Mouse (Mus musculus) left cerebral cortex, postnatal 36 days (tissue): ENCODE data around the gene Pnkd. TPM values are rescaled to one million over a fixed set of nuclear protein-coding genes. Genes with fewer than 3 reads are reported as not detected.

Experiments used
- DNase-seq, 2 experiments: peaks; one replicate each; pipeline ENCODE4 v3.0.0; 2021 to 2022; ENCODE audit warnings: low spot score in 2 of 2, mixed read lengths in 1 of 2
- intact Hi-C: fragments of 180-260 bp; cut with DNase I; formaldehyde crosslinking; loops from one replicate; pipeline ENCODE4 v1.15.1; 2025
- total RNA-seq, 2 experiments: library from RNA; stranded (reverse); gene quantifications; 2 replicates each; pipeline ENCODE4 v1.2.3; 2021

The Pnkd gene
- total RNA-seq, 2 experiments from 2014 or later = 151 to 166 TPM

DNA sequence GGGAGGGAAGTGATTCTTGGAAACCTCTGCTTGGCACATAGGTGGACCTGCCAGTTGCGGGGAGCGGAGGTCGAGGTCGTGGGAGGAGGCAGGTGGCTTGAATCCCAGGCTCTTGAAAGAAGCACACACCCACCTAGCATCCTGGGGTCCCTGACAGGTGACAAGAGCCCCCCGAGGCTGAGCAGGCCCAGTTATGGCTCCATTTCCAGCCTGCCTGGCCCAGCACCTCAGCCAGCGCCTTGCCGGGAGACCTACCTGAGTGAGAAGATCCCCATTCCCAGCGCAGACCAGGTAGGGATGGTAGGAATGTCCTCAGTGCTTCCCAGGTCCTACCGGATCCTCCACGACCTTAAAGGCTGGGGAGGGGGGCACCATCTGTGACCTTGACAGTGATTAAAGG lies 90.8 kb downstream of the Pnkd start:
- DNase-seq = no peak
- intact Hi-C loops = no loop called here

GRCm38 (mm10) chr1:74376396-74376795 lies 91.7 kb downstream of the Pnkd start:
- intact Hi-C loops = no loop called here
- DNase-seq = no peak

GRCm38 (mm10) chr1:74379058-74379504 lies 94.4 kb downstream of the Pnkd start:
- DNase-seq = no peak
- intact Hi-C loops = no loop called here

DNA sequence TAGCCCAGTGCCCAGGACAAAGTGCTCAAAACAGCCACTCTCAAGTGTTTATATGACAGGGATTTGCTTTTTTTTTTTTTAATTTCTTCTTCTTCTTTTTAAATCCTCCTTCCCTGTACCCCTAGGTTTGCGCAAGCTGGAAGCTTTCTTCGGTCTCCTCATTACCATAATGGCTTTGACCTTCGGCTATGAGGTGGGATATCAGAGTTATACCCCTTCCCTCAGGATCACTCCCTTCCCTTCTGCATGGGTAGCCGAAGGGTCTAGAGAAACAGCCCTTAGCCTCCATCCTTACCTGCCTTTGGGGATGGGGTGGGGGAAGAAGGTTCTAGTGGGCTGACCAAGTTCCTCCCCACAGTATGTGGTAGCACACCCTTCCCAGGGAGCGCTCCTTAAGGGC lies 95.8 kb downstream of the Pnkd start:
- intact Hi-C loops = no loop called here
- DNase-seq = no peak

DNA sequence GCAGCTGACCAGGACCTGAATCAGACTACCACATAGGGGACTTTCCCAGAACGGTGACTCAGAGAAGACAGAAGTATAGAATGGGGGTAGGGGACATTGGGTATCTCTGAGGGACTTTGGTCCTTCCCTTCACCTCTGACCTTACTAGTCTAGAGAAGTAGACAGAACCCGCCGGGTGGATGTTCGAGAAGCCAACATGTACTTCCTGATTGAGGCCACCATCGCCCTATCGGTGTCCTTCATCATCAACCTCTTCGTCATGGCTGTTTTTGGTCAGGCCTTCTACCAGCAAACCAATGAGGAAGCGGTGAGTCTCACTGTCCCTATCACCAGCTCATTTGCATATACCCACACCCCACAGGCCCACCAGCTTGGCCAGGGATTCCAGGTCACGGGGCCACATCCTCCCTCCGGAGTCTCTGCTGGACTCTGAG lies 96.9 kb downstream of the Pnkd start:
- intact Hi-C loops = no loop called here
- no peak for DNase-seq

- no peak for DNase-seq
- intact Hi-C loops = no loop called here
Measured at GRCm38 (mm10) chr1:74383385-74383784, 98.7 kb downstream of the Pnkd start.

DNA sequence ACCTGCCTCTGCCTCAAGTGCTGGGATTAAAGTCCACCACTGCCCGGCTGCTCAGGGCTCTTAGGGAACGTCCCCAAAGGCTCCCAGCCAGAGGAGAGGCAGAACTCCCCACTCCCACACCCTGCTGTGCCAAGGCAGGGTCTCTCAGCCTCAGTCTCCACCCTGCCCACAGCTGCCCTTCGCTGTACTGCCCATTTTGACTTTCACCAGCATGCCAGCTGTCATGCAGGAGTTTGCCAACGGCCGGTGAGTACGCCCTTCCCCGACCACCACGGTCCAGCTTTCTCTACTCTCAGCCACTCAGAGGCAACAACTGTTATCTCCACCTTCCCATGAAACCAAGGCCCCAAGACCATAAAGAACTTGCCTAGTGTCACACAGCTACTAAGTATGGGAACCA lies 99.8 kb downstream of the Pnkd start:
- DNase-seq = no peak
- intact Hi-C loops = no loop called here

DNA sequence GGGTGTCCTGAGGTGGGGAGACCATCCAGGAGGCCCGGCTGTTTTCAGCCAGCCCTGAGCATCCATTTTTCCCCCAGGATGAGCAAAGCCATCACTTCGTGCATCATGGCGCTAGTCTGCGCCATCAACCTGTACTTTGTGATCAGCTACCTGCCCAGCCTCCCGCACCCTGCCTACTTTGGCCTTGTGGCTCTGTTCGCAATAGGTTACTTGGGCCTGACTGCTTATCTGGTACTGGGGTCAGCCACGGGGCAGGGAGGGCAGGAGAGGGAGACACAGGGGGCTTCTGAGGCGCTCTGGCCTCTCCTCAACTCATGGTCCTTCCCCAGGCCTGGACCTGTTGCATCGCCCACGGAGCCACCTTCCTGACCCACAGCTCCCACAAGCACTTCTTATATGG lies 100.3 kb downstream of the Pnkd start:
- no peak for DNase-seq

GRCm38 (mm10) chr1:74385531-74385930 lies 100.8 kb downstream of the Pnkd start:
- intact Hi-C loops = loop anchor here (5.0 kb wide), 1 partner anchor 53 kb away; no protein-coding TSS in a partner anchor
- DNase-seq = no peak

More for the DNA sequence above, 100.3 kb downstream of the Pnkd start:
- intact Hi-C loops = loop anchor here (5.0 kb wide), 1 partner anchor 53 kb away; no protein-coding TSS in a partner anchor

DNA sequence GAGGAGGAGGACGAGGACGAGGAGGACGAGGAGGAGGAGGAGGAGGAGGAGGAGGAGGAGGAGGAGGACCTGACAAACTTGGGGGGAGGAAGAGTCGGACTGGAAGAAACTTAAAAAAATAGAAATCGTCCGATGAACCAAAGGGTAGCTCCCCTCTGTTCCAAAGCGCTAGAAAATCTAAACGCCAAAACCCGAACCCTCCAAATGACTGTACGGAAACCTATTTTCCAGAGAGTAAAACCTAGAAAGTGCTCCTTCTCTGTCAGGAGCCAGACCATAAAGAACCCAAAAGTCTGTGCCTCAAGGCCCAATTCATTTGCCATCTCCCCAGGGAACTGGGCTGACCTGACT lies 101.6 kb downstream of the Pnkd start:
- intact Hi-C loops = loop anchor here (5.0 kb wide), 1 partner anchor 54 kb away; no protein-coding TSS in a partner anchor
- no peak for DNase-seq

GRCm38 (mm10) chr1:74386714-74387385 lies 102.1 kb downstream of the Pnkd start:
- intact Hi-C loops = loop anchor here (5.0 kb wide), 1 partner anchor 55 kb away; no protein-coding TSS in a partner anchor
- peak; percentile 96 to 97 for DNase-seq

GRCm38 (mm10) chr1:74387386-74387988 lies 102.8 kb downstream of the Pnkd start:
- DNase-seq = no peak
- intact Hi-C loops = loop anchor here (5.0 kb wide), 1 partner anchor 55 kb away; no protein-coding TSS in a partner anchor

GRCm38 (mm10) chr1:74388398-74388920 lies 103.7 kb downstream of the Pnkd start:
- intact Hi-C loops = loop anchor here (5.0 kb wide), 1 partner anchor 56 kb away; no protein-coding TSS in a partner anchor
- DNase-seq = no peak

DNA sequence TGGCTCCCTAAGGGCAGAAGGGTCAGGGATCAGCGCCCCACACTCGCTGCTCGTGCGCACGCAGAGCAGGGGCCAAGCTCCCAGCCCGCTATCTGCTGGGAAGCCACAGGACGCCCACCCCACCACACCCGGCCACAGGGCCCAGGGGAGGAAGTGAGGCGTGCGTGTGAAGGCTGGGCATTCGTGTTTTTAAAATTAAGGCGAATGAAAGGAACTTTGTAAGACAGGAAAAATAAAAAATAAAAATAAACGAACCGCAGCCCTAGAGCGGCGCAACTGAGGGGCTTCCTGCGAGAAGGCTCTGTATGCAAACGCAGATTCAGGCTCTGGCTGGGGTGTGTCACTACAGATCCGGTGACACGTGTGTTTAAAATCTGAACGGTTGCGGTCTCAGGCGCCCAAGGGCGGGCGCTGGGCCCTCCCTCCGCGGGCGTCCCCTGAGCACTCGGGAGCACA lies 105.1 kb downstream of the Pnkd start:
- DNase-seq = no peak
- intact Hi-C loops = loop anchor here (5.0 kb wide), 1 partner anchor 58 kb away; no protein-coding TSS in a partner anchor

DNA sequence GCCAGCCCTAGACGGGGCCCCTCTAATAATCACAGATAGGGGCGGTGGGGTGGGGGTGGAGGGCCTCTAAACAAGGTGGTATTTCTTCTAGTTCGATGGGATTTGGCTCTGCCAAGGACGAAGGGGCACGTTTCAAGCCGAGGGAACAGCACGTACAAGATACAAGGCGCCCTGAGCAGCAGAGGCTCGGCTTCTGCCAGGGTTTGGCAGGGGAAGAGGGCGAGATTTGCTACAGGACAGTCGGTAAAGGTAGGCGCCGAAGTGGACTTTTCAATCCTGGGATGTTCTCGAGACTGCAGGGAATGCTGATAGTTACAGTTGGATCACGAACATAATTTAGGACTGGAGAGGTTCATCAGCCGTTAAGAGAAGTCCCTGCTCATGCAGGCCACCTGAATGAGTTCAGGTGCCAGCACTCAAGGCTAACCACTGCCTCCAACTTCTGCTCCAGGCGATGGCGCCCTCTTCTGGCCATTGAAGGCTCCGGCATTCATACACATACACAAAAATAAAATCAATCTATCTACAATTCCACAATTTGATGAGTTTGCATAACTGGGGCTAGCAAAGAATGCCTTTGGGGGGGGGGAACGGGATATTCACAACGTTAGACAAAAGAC lies 105.7 kb downstream of the Pnkd start:
- DNase-seq = no peak
- intact Hi-C loops = no loop called here

DNA sequence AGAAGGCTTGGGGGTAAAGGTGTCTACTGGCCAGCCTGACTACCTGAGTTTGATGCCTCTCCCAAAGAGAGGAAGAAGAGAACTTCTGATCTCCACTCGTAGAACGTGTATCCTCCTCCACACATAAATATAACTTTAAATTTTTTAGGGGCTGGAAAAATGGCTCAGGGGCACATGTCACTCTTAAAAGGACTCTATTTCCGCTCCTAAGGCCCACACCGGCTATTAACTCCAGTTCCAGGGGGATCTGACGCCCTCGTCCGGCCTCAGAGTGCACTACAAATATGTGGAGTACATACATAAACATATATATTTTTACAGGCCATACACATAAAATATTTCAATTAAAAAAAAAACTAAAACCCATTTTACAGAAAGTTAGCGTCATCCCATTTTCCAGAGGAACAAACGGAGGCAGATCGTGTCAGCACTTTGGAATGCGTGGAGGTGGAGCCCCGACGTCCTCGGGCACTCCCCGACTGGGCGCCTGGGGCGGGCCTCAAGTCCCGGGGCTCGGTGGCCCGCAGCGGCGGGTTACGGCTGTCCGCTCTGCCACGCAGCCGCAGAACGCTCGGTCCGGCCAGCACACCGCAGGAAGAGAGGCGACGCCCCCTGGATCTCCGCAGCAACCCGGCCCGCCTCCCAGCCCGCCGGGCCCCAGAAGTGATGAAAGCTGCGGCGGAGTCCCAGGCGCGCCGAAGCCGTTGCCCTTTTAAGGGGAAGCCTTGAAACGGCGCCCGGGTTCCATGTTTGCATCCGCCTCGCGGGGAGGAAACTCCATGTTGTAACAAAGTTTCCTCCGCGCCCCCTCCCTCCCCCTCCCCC lies 106.4 kb downstream of the Pnkd start, which contains the start of gene Ctdsp1:
Gene Ctdsp1 (plus strand): TSS at position 586 of the 825 bp plus-strand sequence.
- intact Hi-C loops = no loop called here
- DNase-seq = peak; percentile 95 to 97

DNA sequence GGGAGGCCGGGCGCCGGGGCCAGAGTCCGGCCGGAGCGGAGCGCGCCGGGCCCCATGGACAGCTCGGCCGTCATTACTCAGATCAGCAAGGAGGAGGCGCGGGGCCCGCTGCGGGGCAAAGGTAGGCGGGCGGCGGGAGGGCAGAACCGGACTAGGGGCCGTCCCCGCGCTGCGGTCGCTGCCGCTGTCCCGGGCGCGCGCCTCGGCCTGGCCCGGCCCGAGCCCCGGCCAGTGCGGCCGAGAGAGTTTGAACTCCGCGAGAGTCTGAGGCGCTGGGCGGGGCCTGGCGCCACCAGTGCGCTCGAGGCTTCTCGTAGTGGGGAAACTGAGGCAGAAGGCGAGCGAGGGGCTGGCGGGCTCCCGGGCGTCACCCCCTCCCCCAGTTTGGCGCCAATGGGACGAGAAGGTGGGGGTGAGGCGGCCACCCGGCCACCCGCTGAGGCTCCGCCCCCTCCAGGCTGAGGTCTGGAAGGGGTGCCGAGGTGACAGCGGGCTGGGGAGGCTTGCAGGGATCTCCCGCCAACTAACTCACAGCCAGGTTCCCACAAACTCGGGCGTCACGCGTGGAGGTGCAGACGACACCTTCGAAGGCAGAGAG lies 107.2 kb downstream of the Pnkd start:
- intact Hi-C loops = no loop called here
- peak; percentile 43 to 46 for DNase-seq

- no peak for DNase-seq
- intact Hi-C loops = no loop called here
Measured at GRCm38 (mm10) chr1:74392446-74392994, 107.8 kb downstream of the Pnkd start.

DNA sequence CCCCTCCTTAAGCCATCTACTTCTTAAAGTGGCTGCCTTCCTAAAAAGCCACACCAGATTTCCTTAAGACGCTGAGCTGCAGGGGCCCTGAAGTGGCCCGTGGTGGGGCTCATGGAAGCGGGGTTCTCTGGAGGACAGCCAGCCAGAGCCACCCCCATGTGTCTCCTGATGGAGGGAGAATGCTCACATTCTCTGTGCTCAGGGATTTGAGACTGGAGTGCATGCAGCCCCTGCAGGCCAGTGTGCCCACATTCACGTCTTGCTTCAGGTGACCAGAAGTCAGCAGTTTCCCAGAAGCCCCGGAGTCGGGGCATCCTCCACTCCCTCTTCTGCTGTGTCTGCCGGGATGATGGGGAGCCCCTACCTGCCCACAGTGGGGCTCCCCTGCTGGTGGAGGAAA lies 108.3 kb downstream of the Pnkd start:
- DNase-seq = no peak
- intact Hi-C loops = no loop called here
